Mouse (Mus musculus) urinary bladder, postnatal 10 days (tissue): Measurements from ENCODE around the gene Gm28897.
"Not testable (repeated sequence)": the region's sequence is repeated elsewhere in the genome, so short reads cannot be mapped to it uniquely, and the experiment has no call there.

Source experiments
- DNase-seq: peaks from one replicate; pipeline ENCODE4 v3.0.0; 2022; ENCODE audit warnings: low spot score

Gene Gm28897

DNA sequence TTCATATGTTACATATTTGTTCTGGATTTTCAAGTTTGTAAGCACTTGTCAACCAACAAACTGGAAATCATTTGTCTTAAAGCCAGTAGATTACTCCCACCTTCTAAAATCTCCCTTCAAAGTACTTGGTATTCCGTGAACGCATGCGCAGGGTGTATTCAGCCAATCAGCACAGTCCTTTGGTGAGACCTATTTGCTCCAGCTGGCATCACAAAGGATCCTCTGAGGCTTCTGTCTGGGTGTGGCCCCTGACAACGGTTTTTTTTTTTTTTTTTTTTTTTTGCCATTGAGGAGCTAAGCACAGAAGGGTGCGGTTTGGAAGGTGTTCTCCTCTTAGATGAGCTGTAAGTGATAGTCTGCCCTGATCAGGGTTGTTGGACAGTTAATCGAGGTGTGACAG is at the start of gene Gm28897:
Gene Gm28897, plus strand, starts transcription at position 301 of the 400 bp plus-strand sequence.
- not testable (repeated sequence) for DNase-seq
